Mouse (Mus musculus) heart, embryonic 10.5 days (tissue): ENCODE results near the gene Smad3. TPM values are rescaled to one million over a fixed set of nuclear protein-coding genes. Genes with fewer than 3 reads are reported as not detected.

ENCODE experiments used
- DNase-seq: peaks from one replicate; pipeline ENCODE4 v3.0.0-alpha.2; 2017; ENCODE audit warnings: low spot score
- H3K27ac ChIP-seq: fragments of 300-500 bp; sonication (generic); 2 replicates; pipeline ENCODE4 v1.5.1; 2016; ENCODE audit warnings: mild to moderate bottlenecking
- H3K27me3 ChIP-seq: fragments of 300-500 bp; sonication (generic); 2 replicates; pipeline ENCODE4 v1.6.1; 2016; ENCODE audit warnings: mild to moderate bottlenecking; ENCODE audit not compliant: poor library complexity, insufficient read depth, severe bottlenecking
- H3K36me3 ChIP-seq: fragments of 300-500 bp; sonication (generic); 2 replicates; pipeline ENCODE4 v1.6.1; 2016; ENCODE audit warnings: mild to moderate bottlenecking, moderate library complexity
- H3K4me1 ChIP-seq: fragments of 300-500 bp; sonication (generic); 2 replicates; pipeline ENCODE4 v1.6.1; 2016; ENCODE audit warnings: mild to moderate bottlenecking
- H3K4me3 ChIP-seq: fragments of 300-500 bp; sonication (generic); 2 replicates; pipeline ENCODE4 v1.5.1; 2016; ENCODE audit warnings: mild to moderate bottlenecking, moderate library complexity
- H3K9me3 ChIP-seq: fragments of 300-500 bp; sonication (generic); 2 replicates; pipeline ENCODE4 v1.6.1; 2016; ENCODE audit warnings: mild to moderate bottlenecking, moderate library complexity
- WGBS: fragments of 180-500 bp; shearing (Covaris S2); methylation state at CpG from one replicate; pipeline ENCODE4 v1.1.7; 2016; 5-methylcytosine and 5-hydroxymethylcytosine counted together
- polyA plus RNA-seq: library from polyadenylated mRNA; unstranded; fragments of >200 nt; fragmentation: Nextera tagmentation; extraction: Ambion mirVana; gene quantifications from 2 replicates; pipeline ENCODE4 v1.2.1, GENCODE M21; 2016

The Smad3 gene
- polyA plus RNA-seq, 1 experiment from 2014 or later: 20.0 TPM

DNA sequence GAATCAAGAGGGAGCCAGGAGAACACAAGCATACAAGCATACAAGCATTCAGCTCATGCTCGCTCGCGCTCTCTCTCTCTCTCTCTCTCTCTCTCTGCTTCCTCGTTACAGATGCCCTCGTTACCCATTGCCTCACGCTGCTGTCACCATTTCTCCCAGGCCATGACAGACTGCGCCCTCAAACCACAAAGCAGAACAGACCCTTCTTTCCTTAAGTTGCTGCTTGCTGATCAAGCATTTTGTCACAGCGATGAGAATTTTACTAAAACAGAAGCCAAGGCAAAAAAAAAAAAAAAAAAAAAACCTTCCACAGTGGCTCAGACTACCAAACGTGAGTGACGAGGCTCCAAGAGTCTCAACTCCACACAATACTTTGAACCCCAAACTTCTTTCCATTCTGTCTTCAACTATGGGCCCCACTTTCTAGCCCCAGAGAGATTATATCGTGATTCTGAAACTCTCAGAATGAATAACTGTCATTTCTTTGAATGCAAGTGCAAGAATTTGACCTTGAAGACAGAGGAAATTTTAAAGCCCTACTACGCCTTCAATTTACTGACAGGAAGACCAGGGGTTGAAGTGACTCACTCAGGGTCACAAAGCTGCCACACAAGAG, 19.6 kb downstream of the Smad3 start:
- Histone ChIP-seq H3K9me3 (no peaks in the 10 kb centered on the region), H3K27me3 (no peaks in the 10 kb centered on the region), H3K4me3 (no peak overlapping the region), H3K27ac (peak overlapping the region; percentile 36; the same call in 1 of the 2 replicates), H3K4me1 (peaks cover 94% of the 10 kb centered on the region), H3K36me3 (peaks cover 14% of the 10 kb centered on the region)
- whole genome bisulfite sequencing: 83% methylated on average over 12 of the region's 12 CpGs
- no peak for DNase-seq

DNA sequence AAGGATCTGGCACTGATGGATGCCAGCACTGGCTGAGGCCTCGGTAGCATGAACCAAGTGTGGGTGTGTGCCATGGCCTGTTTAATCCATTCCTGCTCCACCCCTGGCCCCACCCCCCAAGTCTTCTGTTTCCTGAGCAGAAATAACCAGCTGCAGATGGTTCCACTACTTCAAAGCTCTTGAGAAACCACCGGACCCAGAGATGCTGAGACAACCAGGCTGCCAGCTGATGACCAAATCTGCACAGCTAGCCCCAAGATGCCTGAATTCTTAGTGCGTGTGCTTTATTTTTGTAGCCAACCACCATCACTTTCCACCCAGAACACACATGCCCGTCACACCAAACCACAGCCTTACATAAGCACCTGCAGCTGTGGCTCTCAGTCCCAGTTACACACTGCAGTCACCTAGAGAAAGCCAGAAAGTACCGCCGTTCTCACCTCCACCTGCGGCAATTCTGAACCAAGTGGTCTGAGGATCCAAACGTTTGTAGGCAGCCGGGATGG, 20.3 kb downstream of the Smad3 start:
- H3K4me1 ChIP-seq: peaks cover 91% of the 10 kb centered on the region
- DNase-seq: no peak
- no peaks in the 10 kb centered on the region for H3K27me3 ChIP-seq
- H3K36me3 ChIP-seq: peaks cover 14% of the 10 kb centered on the region
- no peak overlapping the region for H3K4me3 ChIP-seq
- H3K9me3 ChIP-seq: no peaks in the 10 kb centered on the region
- no peak overlapping the region for H3K27ac ChIP-seq
- 78% methylated on average over 9 of the region's 9 CpGs for WGBS

DNA sequence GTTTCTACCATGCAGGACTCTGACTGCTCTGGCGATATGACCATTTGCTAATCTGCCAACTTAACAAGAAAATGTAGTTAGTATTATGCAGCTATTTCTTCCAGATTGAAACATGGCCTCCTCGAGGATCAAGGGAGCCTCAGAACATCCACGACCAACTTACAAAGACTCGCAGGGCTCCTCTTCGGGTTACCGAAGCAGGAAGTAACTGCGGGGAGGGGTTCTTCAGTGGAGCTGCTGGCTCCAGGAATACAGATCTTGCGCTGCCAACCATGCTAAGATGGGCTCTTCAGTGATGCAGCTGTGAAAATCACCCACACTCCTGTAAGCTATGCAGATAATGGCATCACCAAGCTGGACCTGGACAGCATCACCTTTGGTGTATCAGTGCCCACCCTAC, 23.5 kb downstream of the Smad3 start:
- no peak for DNase-seq
- H3K4me3 ChIP-seq: no peak overlapping the region
- H3K4me1 ChIP-seq: peaks cover 84% of the 10 kb centered on the region
- H3K27me3 ChIP-seq: no peaks in the 10 kb centered on the region
- H3K27ac ChIP-seq: peak overlapping the region; percentile 47; the same call in 1 of the 2 replicates
- H3K9me3 ChIP-seq: no peaks in the 10 kb centered on the region
- WGBS: 85% methylated on average over 8 of the region's 8 CpGs
- peaks cover 4% of the 10 kb centered on the region; the same call in 1 of the 2 replicates for H3K36me3 ChIP-seq

DNA sequence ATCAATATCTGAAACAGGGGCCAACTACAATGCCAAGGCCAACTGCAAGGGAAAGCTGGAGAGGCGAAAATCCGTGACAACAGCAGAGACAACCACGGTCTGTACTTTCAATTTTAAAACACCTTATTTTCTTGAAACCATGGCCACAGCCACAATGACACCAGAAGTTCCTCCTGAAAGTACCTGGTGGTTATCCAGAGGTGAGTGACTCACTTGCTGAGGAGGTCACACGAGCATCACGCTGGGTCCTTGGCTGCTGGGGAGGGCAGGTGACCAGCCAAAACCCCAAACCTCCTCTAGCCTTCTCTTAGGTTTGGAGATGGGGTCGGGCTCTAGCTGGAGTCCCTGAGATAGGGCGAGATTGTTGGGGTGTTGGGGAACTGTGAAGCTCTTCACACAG, 25.1 kb downstream of the Smad3 start:
- Histone ChIP-seq H3K9me3 (no peaks in the 10 kb centered on the region), H3K4me1 (peaks cover 85% of the 10 kb centered on the region), H3K36me3 (peaks cover 7% of the 10 kb centered on the region; the same call in 1 of the 2 replicates), H3K4me3 (no peak overlapping the region), H3K27me3 (no peaks in the 10 kb centered on the region), H3K27ac (0 out of 2 replicates have a peak overlapping the region, but pooled peaks have one; percentile 25)
- WGBS: 89% methylated on average over 7 of the region's 7 CpGs
- no peak for DNase-seq

DNA sequence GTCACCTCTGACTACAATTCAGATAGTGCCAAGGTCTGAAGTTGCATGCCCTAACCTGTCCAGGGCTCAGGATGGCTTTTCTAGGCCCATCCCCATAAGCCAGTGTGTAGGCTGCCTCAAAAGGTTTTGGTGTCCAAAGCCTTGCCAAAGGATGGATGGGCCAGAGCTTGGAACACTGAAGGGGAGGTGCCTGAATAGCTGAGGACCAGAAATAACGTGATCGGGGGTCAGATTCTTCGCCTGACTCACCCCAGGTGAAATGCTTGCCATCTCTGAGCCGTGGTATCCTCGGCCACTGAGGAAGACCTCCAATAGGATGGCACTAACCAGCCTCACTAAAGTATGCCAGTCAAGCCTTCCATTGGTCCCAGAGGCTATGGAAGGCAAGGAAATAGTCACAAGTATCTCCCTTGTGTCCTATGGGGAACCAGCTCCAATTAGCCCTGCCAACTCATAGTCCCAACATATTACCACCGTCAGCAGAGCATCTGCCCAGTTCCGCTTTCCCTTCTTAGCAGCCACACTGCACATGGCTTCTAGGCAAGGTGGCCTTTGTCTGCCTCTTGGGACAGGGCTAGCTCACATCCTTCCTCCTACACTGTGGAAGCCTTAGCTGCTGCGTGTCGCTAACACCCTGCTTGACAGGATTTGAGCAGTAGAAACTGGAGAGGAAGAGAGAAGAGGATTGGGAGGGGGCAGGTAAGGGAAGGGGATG, 26.5 kb downstream of the Smad3 start:
- no peak overlapping the region for H3K4me3 ChIP-seq
- H3K27ac ChIP-seq: peak overlapping the region; percentile 44
- H3K36me3 ChIP-seq: peaks cover 7% of the 10 kb centered on the region; the same call in 1 of the 2 replicates
- 70% methylated on average over 9 of the region's 9 CpGs for WGBS
- no peaks in the 10 kb centered on the region for H3K9me3 ChIP-seq
- H3K27me3 ChIP-seq: no peaks in the 10 kb centered on the region
- no peak for DNase-seq
- H3K4me1 ChIP-seq: peaks cover 85% of the 10 kb centered on the region

DNA sequence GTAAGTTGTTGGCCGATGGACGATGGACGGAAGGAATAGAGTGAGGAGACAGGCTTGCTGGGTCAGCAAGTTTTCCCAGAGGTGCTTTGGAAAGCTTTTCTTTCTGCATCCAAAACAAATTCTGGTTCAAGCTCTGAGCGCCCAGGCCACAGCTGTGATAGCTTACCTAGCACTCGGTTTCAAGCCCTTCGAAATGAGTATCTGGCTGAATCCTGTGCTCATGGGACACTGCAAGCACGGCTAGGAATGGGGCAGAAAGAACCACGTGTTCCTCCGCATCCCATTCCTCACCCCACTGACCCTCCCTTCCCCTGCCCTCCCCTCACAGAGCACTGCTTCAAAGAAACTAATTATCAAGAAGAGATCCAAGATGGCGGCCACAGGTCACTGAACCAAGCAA, 28.8 kb downstream of the Smad3 start:
- WGBS: 86% methylated on average over 10 of the region's 10 CpGs
- H3K9me3 ChIP-seq: no peaks in the 10 kb centered on the region
- no peak overlapping the region for H3K4me3 ChIP-seq
- no peak overlapping the region for H3K27ac ChIP-seq
- peaks cover 84% of the 10 kb centered on the region for H3K4me1 ChIP-seq
- no peak for DNase-seq
- H3K27me3 ChIP-seq: no peaks in the 10 kb centered on the region
- H3K36me3 ChIP-seq: peaks cover 4% of the 10 kb centered on the region; the same call in 1 of the 2 replicates

DNA sequence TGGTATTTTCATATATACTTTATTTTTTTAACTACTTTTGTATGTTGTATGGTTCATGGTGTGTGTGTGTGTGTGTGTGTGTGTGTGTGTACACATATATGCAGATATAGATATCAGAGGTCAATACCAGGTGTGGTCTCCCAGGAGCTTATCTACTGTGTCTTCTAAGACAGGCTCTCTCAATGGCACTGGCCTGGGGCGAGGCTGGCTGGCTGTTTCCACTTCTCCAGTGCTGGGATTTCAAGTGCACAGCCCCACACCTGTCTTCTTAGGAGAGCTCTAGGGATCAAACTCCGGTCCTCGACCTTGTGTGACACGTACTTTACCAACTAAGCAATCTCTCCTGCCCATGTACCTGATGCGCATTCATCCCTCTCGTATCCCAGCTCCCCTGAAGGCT, 30.7 kb downstream of the Smad3 start:
- Histone ChIP-seq H3K4me1 (peaks cover 91% of the 10 kb centered on the region), H3K27me3 (no peaks in the 10 kb centered on the region), H3K4me3 (no peak overlapping the region), H3K9me3 (no peaks in the 10 kb centered on the region), H3K36me3 (peaks cover 4% of the 10 kb centered on the region; the same call in 1 of the 2 replicates), H3K27ac (peak overlapping the region; percentile 89)
- DNase-seq: no peak
- 74% methylated on average over 6 of the region's 6 CpGs for WGBS

DNA sequence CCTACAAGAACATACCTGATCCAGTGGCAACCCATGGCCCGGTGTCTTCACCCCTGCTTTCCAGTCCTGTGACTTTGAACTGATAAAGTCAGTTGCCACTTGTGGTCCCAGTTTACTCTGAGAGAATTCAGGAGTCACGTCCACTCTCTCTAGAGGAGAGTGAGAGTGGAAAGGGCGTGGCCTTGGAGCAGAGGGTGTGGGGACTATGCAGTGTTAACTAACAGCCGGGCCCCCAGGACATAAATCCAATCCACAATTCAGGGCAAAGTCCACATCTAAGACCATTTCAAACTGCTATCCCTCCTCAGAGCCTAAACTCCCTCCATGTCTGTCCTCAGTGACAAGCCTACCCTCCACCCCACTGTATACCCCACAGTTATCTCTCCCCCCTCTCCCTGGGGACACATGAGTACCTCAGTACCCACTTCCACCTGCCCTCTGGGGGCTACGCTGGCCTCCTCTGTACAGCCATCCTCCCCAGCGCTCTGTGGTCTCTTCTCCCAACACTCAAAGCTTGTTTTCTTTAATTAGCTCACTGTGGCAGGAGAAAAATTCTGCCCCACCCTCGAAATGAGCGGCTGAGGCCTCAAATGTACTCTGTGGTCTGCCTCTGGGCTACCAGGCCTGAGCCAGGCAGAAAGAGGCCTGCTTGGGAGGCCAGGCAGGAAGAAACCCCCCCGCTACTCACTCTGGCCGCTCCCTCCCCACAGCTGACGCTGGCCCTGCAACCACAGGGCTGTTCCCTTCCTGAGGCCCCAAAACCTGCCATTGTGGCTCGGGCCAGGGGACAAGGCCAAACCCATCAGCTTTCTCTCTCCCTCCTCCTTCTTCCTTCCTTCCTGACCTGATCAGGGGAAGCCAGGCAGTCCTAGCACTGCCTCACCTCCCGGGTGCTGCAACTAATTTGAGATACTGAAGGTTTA, 31.4 kb downstream of the Smad3 start:
- H3K27ac ChIP-seq: peak overlapping the region; percentile 89
- DNase-seq: no peak
- no peak overlapping the region; the same call in none of the 2 replicates for H3K4me3 ChIP-seq
- no peaks in the 10 kb centered on the region for H3K9me3 ChIP-seq
- peaks cover 91% of the 10 kb centered on the region for H3K4me1 ChIP-seq
- H3K27me3 ChIP-seq: no peaks in the 10 kb centered on the region
- 32% methylated on average over 13 of the region's 13 CpGs for WGBS
- H3K36me3 ChIP-seq: peaks cover 4% of the 10 kb centered on the region; the same call in 1 of the 2 replicates

DNA sequence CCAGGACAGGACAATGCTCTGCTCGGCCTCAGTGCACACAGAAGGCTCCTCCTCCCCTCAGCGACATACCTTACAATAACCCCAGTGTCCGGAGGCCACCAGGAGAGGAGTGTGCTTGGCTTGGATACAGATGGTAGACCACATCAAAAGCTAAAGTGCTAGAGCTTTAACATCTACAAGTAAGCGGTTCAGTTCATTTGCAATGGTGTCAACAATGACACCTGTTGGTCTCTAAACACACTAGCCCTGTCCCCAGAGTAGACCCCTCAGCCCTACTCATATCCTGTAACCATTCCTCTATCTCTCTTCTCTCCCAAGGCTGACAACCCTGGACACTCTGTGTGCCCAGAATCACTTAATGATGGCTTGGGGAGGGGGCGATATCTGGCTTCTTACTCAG, 33.0 kb downstream of the Smad3 start:
- 80% methylated on average over 5 of the region's 5 CpGs for WGBS
- 0 out of 2 replicates have a peak overlapping the region, but pooled peaks have one; percentile 10 for H3K27ac ChIP-seq
- peaks cover 96% of the 10 kb centered on the region for H3K4me1 ChIP-seq

DNA sequence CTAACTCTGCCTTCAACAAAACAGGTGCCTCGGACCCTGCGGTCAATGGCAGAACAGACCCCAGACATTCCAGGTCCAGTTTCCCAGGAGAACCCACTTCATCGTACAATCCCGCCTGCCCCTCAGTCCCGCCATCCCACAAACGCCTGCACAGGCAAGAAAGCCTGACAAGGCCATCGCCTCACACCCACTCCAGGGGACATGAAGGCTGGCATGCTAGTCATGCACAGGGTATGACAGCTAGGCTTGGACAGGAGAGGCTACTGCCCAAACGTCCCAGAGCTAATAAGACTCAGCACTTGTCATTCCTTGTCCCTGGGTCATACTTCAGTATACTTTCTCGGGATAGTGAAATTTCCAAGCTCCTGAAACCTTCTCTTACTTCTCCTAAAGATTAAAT, 34.9 kb downstream of the Smad3 start:
- H3K4me3 ChIP-seq: no peak overlapping the region
- DNase-seq: peak; percentile 88
- peaks cover 99% of the 10 kb centered on the region for H3K4me1 ChIP-seq
- H3K9me3 ChIP-seq: no peaks in the 10 kb centered on the region
- no peaks in the 10 kb centered on the region for H3K36me3 ChIP-seq
- peak overlapping the region; percentile 75 for H3K27ac ChIP-seq
- H3K27me3 ChIP-seq: no peaks in the 10 kb centered on the region
- 52% methylated on average over 9 of the region's 9 CpGs for WGBS

More for the DNA sequence above, 33.0 kb downstream of the Smad3 start:
- peaks cover 4% of the 10 kb centered on the region; the same call in 1 of the 2 replicates for H3K36me3 ChIP-seq
- no peaks in the 10 kb centered on the region for H3K9me3 ChIP-seq
- no peak overlapping the region for H3K4me3 ChIP-seq
- no peak for DNase-seq
- no peaks in the 10 kb centered on the region for H3K27me3 ChIP-seq

DNA sequence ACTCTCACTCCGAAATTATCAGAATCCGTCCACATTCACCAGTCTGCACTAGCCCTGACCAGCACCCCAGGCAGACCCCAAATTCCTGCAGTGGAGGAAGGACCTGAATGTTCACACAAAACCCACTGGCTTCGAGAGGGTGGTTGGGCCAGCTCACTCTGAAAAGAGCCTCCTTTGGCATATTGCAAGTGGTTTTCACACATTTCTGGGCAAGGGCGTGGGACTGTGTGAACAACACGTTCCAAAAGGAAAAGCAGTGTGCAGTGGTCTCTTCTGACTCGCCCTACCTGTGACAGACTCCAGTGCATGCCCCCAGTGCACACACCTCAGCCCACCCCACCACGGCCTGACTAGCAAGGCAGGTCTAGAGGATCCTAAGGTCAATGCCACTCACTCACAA, 35.4 kb downstream of the Smad3 start:
- H3K9me3 ChIP-seq: no peaks in the 10 kb centered on the region
- no peaks in the 10 kb centered on the region for H3K36me3 ChIP-seq
- WGBS: 85% methylated on average over 7 of the region's 7 CpGs
- H3K27ac ChIP-seq: peak overlapping the region; percentile 75
- no peak for DNase-seq
- no peak overlapping the region for H3K4me3 ChIP-seq
- peaks cover 99% of the 10 kb centered on the region for H3K4me1 ChIP-seq
- no peaks in the 10 kb centered on the region for H3K27me3 ChIP-seq

DNA sequence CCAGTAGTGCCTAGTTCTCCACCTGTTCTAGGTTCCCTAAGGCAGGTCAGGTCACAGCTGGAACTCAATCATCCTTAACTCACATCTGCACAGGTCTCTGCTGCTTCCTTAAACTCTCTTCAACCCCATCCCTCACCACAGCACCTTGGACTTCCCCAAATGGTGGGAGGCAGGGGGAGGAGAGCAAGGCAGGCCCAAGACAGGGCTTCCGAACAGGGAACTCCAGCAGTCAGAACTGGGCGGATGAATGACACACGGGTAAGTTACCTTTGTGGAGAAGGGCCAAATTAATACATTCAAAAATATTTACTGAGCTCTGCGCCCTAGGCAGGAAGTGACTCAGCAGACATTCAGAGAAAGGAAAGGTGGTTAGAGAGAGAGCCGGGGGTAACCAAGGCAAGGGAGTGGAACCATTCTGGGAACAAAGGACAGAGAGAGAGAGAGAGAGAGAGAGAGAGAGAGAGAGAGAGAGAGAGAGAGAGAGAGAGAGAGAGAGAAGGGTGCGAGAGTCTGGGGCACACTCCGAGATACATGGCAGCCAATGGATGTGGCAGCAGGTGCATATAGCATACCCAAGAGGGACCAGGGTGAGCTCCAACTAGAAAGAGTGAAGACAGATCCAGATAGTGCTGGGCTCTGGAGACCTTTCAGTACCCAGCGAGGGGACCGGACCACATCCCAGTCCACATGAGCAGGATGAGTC, 36.1 kb downstream of the Smad3 start:
- Histone ChIP-seq H3K27ac (peak overlapping the region; percentile 75), H3K4me1 (peaks cover 99% of the 10 kb centered on the region), H3K4me3 (no peak overlapping the region), H3K36me3 (no peaks in the 10 kb centered on the region), H3K9me3 (no peaks in the 10 kb centered on the region), H3K27me3 (no peaks in the 10 kb centered on the region)
- WGBS: 66% methylated on average over 9 of the region's 9 CpGs
- DNase-seq: no peak
